Mouse (Mus musculus): ENCODE measurements around the gene Med12. TPM values are rescaled to one million over a fixed set of nuclear protein-coding genes. Genes with fewer than 3 reads are reported as not detected.

Med12 gene
- total RNA-seq, 2 experiments from 2014 or later = 33.5 to 35.0 TPM

Other genes with a start within 250 kb of the Med12 start
- gene Tex11, start 214.4 kb upstream of the Med12 start, total RNA-seq (2021) = not detected
- gene Slc7a3, start 188.0 kb upstream of the Med12 start, total RNA-seq (2021) = under 1 TPM; 0.31 to 0.34 TPM
- 10 to 100 TPM; 47.4 to 58.4 TPM for gene Snx12, start 51.5 kb upstream of the Med12 start, total RNA-seq (2021)
- gene Foxo4, start 19.5 kb upstream of the Med12 start, total RNA-seq (2021) = 10 to 100 TPM; 59.1 to 60.3 TPM
- gene Gm614, start 10.0 kb upstream of the Med12 start, total RNA-seq (2021) = under 1 TPM in 1 of 2 experiments, not detected in 1; 0.52 TPM
- gene Il2rg, start 5.8 kb upstream of the Med12 start, total RNA-seq (2021) = 1 to 10 TPM; 7.2 to 9.6 TPM
- not detected for gene Gm20489, start 5.0 kb upstream of the Med12 start, total RNA-seq (2021)
- gene Nlgn3, start 25.1 kb downstream of the Med12 start, total RNA-seq (2021) = 1 to 10 TPM; 2.1 to 2.2 TPM
- 1 to 10 TPM; 1.6 to 2.0 TPM for gene Gjb1, start 102.3 kb downstream of the Med12 start, total RNA-seq (2021)
- 10 to 100 TPM; 24.1 to 24.5 TPM for gene Zmym3, start 146.8 kb downstream of the Med12 start, total RNA-seq (2021)
- 100 to 1,000 TPM; 151 to 172 TPM for gene Nono, start 155.3 kb downstream of the Med12 start, total RNA-seq (2021)
- 100 to 1,000 TPM; 699 to 712 TPM for gene Itgb1bp2, start 175.1 kb downstream of the Med12 start, total RNA-seq (2021)

Measured in gastrocnemius, postnatal 4 days (tissue).